Mouse (Mus musculus) ovary, postnatal 14 days (tissue): ENCODE measurements around the gene Fgf8.
A peak's percentile ranks its signal among the peaks of the same experiment; 100 is the strongest.

Experiments
- DNase-seq: peaks from one replicate; pipeline ENCODE4 v3.0.0; 2022; ENCODE audit warnings: low spot score

Gene Fgf8

DNA sequence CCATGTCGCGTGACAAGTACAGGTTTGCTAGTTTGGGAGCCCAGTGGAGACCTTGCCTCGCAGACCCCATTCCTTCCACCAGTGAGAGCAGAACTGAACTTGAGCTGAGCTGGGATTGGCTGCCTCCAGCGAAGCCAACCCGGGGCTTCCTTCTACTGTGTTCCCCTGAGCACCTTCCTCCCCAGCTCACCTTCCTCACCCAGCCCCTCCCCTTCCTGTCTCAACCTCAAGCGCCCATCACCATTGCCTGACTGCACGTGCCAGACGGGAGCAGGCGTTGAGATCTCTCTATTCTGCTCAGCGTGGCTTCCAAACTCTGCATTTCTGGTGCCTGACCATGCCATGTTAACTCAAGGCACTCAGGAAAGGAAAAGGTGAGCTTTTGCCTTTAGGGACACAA lies 15.5 kb downstream of the Fgf8 start:
- DNase-seq, result no peak

DNA sequence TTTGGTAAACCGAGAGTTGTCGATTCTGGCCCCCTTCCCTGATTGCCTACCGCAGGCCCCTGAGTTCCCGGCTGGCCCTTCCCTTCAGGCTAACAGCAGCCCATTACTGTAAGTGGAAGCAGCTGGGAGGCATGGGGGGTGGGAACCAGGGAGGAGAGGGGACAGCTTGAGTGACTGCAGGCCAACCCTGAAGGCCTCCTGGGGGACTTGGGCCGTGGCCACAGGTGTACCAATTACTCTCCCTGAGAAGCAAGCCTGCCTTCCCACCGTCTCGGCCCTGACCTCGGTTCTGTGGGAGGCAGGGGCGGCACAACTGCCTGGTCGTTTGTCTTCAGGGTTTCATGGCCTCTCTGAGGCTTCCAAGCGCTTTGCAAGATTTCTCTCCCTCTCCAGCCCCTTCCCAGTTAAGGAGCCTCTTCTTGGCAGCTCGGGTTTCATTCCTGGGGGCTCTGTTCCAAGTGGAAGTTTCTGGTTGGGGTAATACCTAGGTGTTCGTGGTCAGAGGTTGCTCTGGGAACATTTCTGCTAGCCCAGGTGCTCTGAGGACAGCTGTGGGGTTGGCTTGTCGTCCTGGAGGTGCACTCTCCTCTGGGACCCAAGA lies 16.9 kb downstream of the Fgf8 start:
- DNase-seq, result no peak

DNA sequence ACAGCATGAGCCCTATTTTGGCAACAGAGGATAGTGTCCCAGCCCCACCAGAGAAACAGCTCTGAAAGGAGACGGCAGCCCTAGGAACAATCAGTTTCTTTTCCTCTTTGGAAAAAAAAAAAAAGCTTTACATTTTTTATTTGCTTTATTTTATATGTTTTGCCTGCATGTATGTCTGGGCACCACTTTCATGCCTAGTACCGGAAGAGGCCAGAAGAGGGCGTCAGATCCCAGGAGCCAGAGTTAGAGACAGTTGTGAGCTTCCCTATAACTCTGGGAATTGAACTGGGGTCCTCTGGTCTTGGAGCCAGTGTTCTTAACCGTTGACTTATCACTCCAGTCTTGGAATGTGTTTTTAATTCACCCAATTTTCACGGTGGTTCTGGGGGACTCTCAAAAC lies 20.5 kb downstream of the Fgf8 start:
- no peak for DNase-seq

DNA sequence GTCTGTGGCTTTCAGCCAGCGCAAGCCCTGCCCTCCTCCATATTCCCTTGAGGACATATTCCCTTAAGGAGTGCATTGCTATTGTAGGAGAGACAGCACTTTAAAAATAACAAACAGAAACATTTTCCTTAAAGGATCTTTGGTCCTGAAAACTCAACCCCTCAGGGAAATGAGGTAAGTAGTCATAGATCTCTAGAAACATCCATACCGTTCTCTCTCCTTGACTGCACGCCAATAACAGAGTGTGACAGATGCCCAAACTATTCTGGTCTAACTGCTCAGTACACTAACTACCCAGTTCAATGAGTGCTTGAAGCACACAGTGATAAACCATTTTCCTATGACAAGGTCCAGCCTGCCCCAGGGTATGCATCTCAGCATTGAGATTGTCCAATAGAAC lies 24.4 kb downstream of the Fgf8 start:
- no peak for DNase-seq

DNA sequence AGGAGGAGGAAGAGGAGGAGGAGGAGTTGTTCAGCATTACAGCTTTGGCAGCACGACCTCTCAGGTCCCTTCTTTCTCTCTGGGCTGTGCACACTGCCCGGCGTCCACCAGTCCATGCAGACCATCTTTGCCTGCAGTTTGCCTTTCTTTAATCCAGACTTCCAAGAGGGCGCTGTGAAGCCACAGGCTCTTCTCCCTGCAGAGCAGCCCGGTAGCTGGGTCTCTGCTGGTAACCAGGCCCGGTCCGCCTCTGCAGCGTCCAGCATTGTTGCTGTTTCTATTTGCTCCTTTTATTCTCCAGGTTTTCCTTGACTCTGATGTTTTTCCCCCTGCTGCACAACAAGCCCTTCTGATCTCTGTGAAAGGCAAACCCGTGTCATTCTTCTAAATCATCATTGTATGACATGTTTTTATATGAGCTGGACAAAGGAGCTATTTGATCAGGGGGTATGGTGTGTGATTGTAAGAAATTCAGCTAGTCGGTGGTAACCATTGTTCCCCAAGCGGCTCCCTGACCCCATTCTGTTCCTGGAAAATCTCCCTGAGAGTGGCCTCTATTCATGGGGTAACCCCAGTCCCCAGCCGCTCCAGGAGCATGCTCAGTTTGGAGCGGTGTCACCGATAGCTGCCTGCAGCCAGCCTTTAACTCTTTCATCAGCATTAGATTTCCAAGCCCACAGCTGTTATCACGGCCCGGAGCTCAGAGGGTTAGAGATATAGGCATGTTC lies 25.1 kb downstream of the Fgf8 start:
- no peak for DNase-seq

DNA sequence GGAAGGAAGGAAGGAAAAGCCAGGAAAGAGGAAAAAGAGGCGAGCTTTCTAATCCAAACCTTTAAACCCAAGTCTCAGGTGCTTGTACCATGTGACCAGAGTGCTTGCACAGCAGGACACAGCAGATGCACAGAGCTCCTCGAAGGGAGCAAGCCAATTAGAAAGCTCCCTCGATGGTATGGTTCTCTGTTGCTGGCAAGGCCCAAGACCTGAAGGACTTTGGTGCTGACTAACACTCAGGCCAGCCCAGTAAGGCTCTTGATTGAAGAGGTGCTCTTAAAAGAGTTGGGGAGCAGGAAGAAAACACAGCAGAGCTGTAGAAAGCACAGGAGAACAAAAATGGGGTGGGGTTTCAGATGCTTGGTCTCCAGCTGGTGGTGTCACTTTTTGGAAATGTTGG lies 34.0 kb downstream of the Fgf8 start:
- no peak for DNase-seq

DNA sequence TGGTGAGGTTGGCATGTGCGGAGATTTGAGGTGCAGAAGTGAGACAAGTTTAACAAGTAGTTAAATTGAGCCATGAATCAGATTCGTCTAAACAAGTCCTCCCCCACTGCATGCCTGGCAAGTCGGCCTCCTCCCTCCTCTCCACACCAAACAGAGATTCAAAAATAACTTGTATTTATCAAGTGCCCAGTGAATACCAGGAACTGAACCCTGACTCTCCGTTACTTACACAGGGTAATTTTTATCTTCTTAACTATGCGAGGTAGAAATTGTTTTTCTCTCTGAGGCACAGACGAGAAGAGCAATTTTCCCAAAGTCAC lies 46.5 kb downstream of the Fgf8 start:
- DNase-seq, result peak; percentile 11

DNA sequence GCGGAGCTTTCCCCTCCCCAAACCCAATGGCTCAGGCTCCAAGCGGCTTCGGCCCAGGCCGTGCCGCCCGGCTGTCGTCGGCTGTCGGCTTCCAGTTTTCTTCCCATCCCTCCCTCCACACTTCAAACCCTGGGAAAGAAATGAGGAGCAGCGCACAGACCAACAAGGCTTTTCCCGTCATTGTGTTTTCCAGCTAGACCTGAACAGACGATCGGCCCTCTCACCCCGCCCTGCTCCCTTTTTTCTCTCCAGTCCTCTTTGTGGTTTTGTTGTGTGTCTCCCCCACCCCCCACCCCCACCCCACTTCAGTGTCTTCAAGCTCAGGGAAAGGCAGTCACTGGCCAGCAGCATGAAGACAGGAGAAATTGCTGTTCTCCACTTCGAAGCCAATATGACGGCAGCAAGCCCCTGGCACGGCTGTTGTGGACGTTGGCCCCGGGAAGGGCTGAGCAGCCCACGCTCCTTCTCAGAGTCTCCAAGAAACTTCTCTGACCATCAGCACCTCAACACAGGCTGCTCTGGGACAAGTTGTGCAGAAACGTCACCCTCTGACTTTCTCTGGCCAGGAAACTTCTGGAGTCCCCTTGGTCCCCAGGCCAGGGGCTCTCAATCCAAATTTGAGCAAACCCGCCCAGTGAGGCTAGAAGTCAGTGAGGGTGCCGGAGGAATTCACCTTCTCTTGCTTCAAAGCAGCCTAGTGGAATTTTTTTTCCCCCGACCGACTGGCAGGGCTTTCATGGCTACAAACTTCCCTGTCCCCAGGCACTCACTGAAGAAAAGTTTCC lies 47.0 kb downstream of the Fgf8 start:
- DNase-seq, result peak; percentile 13

DNA sequence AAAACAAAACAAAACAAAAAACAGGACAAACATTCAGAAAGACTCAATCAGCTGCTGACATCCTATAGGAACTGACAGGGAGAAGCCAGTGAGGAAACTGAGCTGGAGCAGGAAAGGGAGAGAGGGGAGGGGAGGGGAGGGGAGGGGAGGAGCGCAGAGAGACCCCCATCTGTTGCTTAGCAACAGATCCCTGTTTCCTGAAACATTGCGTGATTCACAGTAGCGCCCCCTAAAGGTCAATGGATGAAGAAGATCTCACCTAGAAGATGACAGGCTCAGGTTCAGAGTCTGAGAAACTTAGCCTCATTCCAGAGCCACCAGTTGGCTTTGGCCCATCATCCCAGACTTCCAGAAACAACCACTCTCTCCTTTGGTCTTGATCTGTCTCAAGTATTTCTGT lies 48.7 kb downstream of the Fgf8 start:
- DNase-seq, result no peak

DNA sequence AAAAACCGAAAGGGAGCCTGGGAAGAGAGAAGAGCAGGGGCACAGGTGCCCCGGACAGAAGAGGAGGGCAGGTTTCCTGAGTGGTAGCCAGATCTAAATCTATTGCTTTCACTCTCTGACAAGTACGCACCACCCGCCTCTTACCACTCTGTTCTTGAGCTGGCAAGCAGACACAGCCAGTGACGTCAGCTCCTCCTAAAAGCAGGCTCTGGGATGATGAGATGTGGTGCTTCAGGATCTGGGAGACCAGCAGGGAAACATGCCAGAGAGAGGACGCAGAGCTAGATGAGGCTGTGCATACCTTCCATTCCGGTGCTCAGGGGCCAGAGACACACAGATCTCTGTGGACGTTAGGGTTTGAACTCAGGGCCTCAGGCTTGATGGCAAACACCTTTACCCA lies 50.5 kb downstream of the Fgf8 start:
- no peak for DNase-seq

DNA sequence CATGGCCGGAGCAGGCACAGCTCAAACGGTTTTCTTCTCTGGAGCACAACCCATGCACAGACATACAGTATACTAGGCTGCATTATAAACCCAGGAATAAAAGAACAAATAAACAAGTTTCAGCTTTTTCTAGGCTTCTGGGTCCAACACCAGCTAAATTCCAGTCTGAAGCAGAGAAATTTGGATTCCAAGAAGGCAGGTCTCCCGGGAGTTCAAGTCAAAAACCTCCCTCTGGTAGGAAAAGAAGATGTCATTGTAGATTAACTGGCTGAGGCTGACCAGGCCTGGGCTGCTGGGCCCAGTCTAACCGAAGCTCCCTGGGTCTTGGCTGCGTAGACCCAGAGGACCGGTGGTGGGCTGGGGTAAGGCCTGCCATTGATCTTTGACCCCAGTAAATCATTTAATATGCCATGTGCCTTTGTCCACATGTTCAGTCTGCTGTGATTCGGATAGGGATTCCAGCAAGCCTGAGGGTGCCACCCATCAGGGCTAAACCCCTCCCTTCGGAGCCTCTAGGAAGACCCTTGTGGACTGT lies 51.6 kb downstream of the Fgf8 start:
- no peak for DNase-seq

DNA sequence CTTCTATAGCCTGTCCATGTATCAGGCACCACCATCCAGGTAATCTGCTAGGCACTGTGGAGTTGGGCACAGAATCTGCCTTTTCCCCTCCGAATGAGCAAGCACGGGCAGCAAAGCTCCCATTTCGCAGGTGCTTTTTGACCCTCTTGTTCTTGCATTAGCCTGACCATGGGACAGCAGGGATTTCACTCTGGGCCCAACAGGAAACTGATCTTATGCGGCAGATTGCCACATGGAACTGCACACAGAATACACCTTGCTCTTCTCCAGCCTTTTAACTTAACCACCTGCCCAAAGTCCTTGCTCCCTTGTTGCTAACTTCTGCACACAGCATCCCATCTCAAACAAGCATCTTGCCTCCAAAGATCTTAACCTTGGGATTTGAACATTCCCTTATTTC lies 55.7 kb downstream of the Fgf8 start:
- DNase-seq, result no peak
